Mouse (Mus musculus) embryonic stem cell, embryonic (primary cell): ENCODE measurements around the gene Haao.

ENCODE experiments used
- CTCF ChIA-PET, 4 experiments: fragments of 300-600 bp in 2 of 4; fragments of 350-600 bp in 2 of 4; sonication (Branson Sonifier 250); formaldehyde crosslinking; loops; one replicate each; lab custom pipeline; 2022; ENCODE audit warnings: inconsistent platforms in 2 of 4; lab: Charles Lee
- POLR2A ChIA-PET, 4 experiments: fragments of 300-600 bp in 2 of 4; fragments of 350-600 bp in 2 of 4; sonication (Branson Sonifier 250); formaldehyde crosslinking; loops; one replicate each; lab custom pipeline; 2022; ENCODE audit warnings: antibody characterized with exemption in 4 of 4, inconsistent platforms in 1 of 4; lab: Charles Lee

The Haao gene

GRCm38 (mm10) chr17:83850458-83850857 lies 2.7 kb upstream of the Haao start:
- POLR2A ChIA-PET, result interaction anchor here in 2 of 4 experiments (1.6 to 2.0 kb wide), 2 partner anchors 42 to 199 kb away, joined by 4 to 5 read pairs; no protein-coding TSS in a partner anchor
- CTCF ChIA-PET, result interaction anchor here in 3 of 4 experiments (0.8 to 1.3 kb wide), 4 partner anchors 11 to 579 kb away, joined by 3 to 5 read pairs (median 4); no protein-coding TSS in a partner anchor

GRCm38 (mm10) chr17:83849717-83850116 lies 2.0 kb upstream of the Haao start:
- CTCF ChIA-PET, result interaction anchor here (0.6 to 1.4 kb wide), 12 partner anchors 12 to 578 kb away, joined by 3 to 5 read pairs (median 3); no protein-coding TSS in a partner anchor
- POLR2A ChIA-PET, result interaction anchor here in 2 of 4 experiments (1.1 to 2.0 kb wide), 4 partner anchors 41 to 345 kb away, joined by 3 to 5 read pairs (median 4); no protein-coding TSS in a partner anchor

GRCm38 (mm10) chr17:83849081-83849675 lies 1.4 kb upstream of the Haao start:
- POLR2A ChIA-PET, result interaction anchor here in 2 of 4 experiments (0.5 to 2.0 kb wide), 9 partner anchors 10 to 438 kb away, joined by 3 to 5 read pairs (median 4); no protein-coding TSS in a partner anchor
- CTCF ChIA-PET, result interaction anchor here (0.6 to 1.4 kb wide), 13 partner anchors 13 to 264 kb away, joined by 3 to 7 read pairs (median 3); no protein-coding TSS in a partner anchor

DNA sequence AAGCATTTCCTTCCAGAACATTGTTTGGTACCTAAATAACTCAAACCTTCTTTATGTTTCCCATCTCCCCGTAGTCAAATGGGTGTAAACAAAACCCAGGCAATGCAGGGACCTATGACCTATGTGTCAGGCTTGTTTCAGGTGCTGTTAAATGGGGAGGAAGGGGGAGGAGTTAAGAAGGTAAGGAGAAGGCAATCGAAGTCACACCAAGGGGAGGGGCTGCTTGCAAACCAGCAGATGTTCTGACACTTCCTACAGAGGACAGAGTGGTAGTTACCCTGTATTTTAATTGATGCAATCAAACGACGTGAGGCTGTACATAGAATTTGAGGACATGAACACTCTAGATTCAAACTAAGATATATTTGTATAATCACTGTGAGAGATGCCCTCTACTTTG lies 719 bp upstream of the Haao start:
- ChIA-PET POLR2A (interaction anchor here in 2 of 4 experiments (0.5 to 2.0 kb wide), 5 partner anchors 10 to 439 kb away, joined by 3 to 5 read pairs (median 4); no protein-coding TSS in a partner anchor), CTCF (interaction anchor here in 2 of 4 experiments (0.7 to 1.4 kb wide), 3 partner anchors 41 to 207 kb away, joined by 3 to 7 read pairs (median 3); no protein-coding TSS in a partner anchor)

DNA sequence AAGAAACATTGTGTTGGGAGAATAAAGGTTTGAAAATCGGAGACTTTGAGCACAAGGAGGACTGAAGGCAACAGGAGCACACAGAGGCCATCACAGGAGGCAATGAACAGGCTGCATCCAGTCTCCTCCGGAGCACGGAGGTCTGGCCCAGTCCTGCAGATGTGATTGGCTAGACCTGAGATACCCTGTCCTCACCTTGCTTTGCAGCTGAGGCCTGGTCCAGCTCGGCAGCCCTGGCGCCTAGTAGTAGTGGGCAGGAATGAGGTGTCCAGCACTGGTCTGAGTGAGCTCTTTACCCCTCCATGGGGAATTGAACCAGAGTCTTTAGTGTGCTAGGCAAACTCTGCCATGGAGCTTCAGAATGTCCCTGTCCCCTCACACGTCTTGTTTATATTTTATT lies 663 bp downstream of the Haao start:
- ChIA-PET CTCF (interaction anchor here (0.6 to 1.6 kb wide), 6 partner anchors 39 to 642 kb away, joined by 3 to 6 read pairs (median 4); no protein-coding TSS in a partner anchor), POLR2A (interaction anchor here in 3 of 4 experiments (0.6 to 1.6 kb wide), 9 partner anchors 8 to 338 kb away, joined by 3 to 4 read pairs (median 3); no protein-coding TSS in a partner anchor)

GRCm38 (mm10) chr17:83846301-83847021 lies 1.3 kb downstream of the Haao start:
- CTCF ChIA-PET, result interaction anchor here (0.6 to 1.6 kb wide), 7 partner anchors 38 to 643 kb away, joined by 3 to 6 read pairs (median 6); no protein-coding TSS in a partner anchor
- POLR2A ChIA-PET, result interaction anchor here in 3 of 4 experiments (0.5 to 1.6 kb wide), 10 partner anchors 8 to 1641 kb away, joined by 3 to 4 read pairs (median 3); no protein-coding TSS in a partner anchor

DNA sequence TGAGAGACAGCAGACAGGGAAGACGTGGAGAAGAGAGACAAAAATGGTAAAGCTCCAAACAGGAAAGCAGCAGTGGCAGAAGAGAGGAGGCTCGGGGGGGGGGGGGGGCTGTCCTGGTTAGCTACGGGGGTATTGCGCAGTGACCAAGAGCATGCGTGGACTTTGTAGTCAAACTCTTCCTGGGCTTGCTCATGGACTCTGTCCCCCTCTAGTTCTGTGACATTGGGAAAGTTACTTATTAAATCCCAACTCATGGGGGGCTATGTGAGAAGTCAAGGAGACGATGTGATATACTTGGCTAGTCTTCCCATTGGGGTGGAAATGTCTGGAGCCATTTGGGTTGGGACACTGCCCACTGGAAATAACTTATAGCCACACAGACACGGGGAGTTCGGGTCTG lies 2.2 kb downstream of the Haao start:
- ChIA-PET CTCF (interaction anchor here in 2 of 4 experiments (0.6 to 1.6 kb wide), 3 partner anchors 37 to 78 kb away, joined by 3 to 6 read pairs (median 6); no protein-coding TSS in a partner anchor), POLR2A (interaction anchor here in 1 of 4 experiments (1.5 kb wide), 1 partner anchor 13 kb away, joined by 3 read pairs; no protein-coding TSS in a partner anchor)

- ChIA-PET POLR2A (interaction anchor here in 1 of 4 experiments (0.7 kb wide), 1 partner anchor 12 kb away, joined by 3 read pairs; no protein-coding TSS in a partner anchor), CTCF (interaction anchor here in 1 of 4 experiments (1.1 kb wide), 1 partner anchor 9 kb away, joined by 3 read pairs; no protein-coding TSS in a partner anchor)
Measured at GRCm38 (mm10) chr17:83843780-83844179, 4.0 kb downstream of the Haao start.

DNA sequence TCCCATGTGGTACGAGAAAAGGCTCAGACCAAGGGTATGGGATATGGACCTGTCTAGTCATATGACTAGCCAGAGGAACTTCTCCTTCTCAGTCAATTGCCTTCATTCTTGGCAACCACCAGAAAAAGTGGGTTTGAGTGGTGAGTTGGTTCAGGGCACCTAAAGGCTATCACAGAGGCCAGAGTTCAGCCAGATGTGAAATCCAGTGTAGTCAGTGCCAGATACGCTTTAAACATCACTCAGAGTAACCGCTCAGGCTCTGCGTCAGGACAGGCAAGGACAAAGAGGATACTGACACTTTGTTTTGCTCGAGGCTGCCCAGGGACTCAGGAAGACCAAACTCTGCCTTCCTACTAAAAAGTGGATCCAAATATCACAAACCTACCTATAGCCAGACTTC lies 6.8 kb downstream of the Haao start:
- POLR2A ChIA-PET, result no interaction called here
- CTCF ChIA-PET, result interaction anchor here in 1 of 4 experiments (1.0 kb wide), 1 partner anchor 13 kb away, joined by 4 read pairs; no protein-coding TSS in a partner anchor

- ChIA-PET POLR2A (interaction anchor here in 1 of 4 experiments (1.0 kb wide), 1 partner anchor 10 kb away, joined by 3 read pairs; no protein-coding TSS in a partner anchor), CTCF (interaction anchor here in 3 of 4 experiments (0.5 to 1.5 kb wide), 8 partner anchors 15 to 254 kb away, joined by 3 to 8 read pairs (median 4); no protein-coding TSS in a partner anchor)
Measured at GRCm38 (mm10) chr17:83839132-83839531, 8.6 kb downstream of the Haao start.

GRCm38 (mm10) chr17:83837659-83838190 lies 10.0 kb downstream of the Haao start:
- ChIA-PET POLR2A (no interaction called here), CTCF (interaction anchor here in 1 of 4 experiments (0.8 to 1.5 kb wide), 2 partner anchors 17 to 27 kb away, joined by 4 to 5 read pairs; no protein-coding TSS in a partner anchor)

GRCm38 (mm10) chr17:83836048-83836447 lies 11.7 kb downstream of the Haao start:
- POLR2A ChIA-PET, result interaction anchor here in 2 of 4 experiments (1.4 kb wide), 2 partner anchors 28 to 30 kb away, joined by 3 read pairs; no protein-coding TSS in a partner anchor
- CTCF ChIA-PET, result no interaction called here

DNA sequence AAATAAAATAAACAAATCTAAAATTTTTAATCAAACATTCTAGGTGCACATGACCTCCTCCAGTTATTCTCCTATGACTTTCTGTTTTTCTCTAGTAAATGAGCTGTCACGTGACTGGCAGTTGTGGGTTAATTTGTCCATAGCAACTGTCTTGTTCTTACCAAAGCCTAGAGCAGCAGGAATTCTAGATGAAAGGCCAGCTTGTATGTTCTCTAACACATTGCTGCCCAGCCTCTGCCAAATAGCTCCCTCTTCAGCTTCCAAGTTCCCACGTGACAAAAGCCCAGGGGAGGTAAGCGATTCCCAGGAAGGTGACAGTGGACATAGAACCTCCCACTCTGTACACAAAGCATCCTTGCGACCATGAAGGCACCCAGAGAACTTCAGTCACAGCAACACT lies 13.6 kb downstream of the Haao start:
- ChIA-PET POLR2A (interaction anchor here in 2 of 4 experiments (0.5 to 1.0 kb wide), 2 partner anchors 18 to 167 kb away, joined by 3 to 4 read pairs; no protein-coding TSS in a partner anchor), CTCF (interaction anchor here in 1 of 4 experiments (1.0 kb wide), 1 partner anchor 26 kb away, joined by 3 read pairs; no protein-coding TSS in a partner anchor)

- ChIA-PET CTCF (interaction anchor here in 2 of 4 experiments (0.6 to 3.0 kb wide), 5 partner anchors 19 to 1193 kb away, joined by 3 to 8 read pairs (median 4); no protein-coding TSS in a partner anchor), POLR2A (interaction anchor here in 3 of 4 experiments (0.5 to 1.8 kb wide), 5 partner anchors 20 to 353 kb away, joined by 3 read pairs; no protein-coding TSS in a partner anchor)
Measured at GRCm38 (mm10) chr17:83830616-83831292, 17.0 kb downstream of the Haao start.

DNA sequence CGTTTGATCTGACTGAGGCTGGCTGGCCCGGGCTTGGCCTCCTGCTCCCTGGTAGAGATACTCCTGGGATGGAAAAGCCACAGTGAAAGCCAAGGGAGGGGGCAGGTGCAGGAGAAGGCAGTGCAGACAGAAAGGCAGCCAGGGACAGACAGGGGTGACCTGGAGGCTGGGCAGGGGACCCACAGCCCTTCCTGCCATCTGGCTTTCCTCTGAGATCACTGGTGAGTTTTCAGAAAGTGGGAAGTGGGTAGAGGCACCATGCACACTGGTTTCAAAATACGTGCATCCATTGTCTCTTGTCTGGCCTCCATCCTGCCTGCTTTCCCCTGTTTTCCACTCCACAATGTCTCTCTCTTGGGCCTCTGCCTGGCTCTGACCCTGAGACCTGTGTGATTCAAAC lies 18.4 kb downstream of the Haao start:
- ChIA-PET CTCF (no interaction called here), POLR2A (interaction anchor here in 1 of 4 experiments (0.9 to 1.3 kb wide), 2 partner anchors 25 to 545 kb away, joined by 3 read pairs; no protein-coding TSS in a partner anchor)

DNA sequence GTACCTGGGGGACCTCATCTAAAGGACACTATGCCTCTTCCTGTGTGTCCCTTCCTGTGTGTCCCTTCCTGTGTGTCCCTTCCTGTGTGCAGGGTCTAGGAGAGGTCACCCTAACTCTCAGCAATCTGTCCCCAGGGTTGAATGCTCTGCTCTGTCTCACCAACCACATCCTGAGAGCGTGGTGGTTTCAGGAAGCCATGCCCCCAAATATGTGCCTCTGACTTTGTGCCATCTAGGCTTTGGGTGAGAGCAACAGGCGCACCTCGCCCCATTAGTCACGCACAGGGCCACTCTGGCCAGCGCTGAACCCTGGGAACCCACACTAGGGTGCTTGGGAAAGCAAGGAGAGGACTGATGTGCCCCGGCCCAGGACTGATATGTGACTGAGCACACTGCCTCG lies 23.9 kb downstream of the Haao start:
- POLR2A ChIA-PET, result interaction anchor here in 2 of 4 experiments (0.7 to 1.2 kb wide), 2 partner anchors 30 to 513 kb away, joined by 3 read pairs; no protein-coding TSS in a partner anchor
- CTCF ChIA-PET, result interaction anchor here in 1 of 4 experiments (1.0 kb wide), 1 partner anchor 30 kb away, joined by 7 read pairs; no protein-coding TSS in a partner anchor

- POLR2A ChIA-PET, result no interaction called here
- CTCF ChIA-PET, result interaction anchor here in 1 of 4 experiments (0.8 kb wide), 1 partner anchor 14 kb away, joined by 4 read pairs; no protein-coding TSS in a partner anchor
Measured at GRCm38 (mm10) chr17:83821876-83822275, 25.9 kb downstream of the Haao start.
